Mouse (Mus musculus) stomach, embryonic 16.5 days (tissue): ENCODE measurements at regions not wholly inside any gene's neighbourhood (a gene's known extent, or its start where the extent isn't known, plus 50 kb on each side); places are given as distances from the start of the nearest gene placed in this dataset.

Source experiments
- ATAC-seq: fragments of 200-750 bp; cut with Nextera tagmentation; 2 replicates; pipeline ENCODE4 v1.8.0; 2017; ENCODE audit warnings: moderate number of reproducible peaks, moderate TSS enrichment; ENCODE audit not compliant: insufficient read depth, low FRiP score
- H3K27ac ChIP-seq: fragments of 300-500 bp; sonication (generic); 2 replicates; pipeline ENCODE4 v1.5.1; 2014; ENCODE audit warnings: low read length
- H3K27me3 ChIP-seq: fragments of 300-500 bp; sonication (generic); 2 replicates; pipeline ENCODE4 v1.6.1; 2014; ENCODE audit warnings: low read length, control low read depth, mixed read lengths; ENCODE audit not compliant: control insufficient read depth, insufficient read depth
- H3K36me3 ChIP-seq: fragments of 300-500 bp; sonication (generic); 2 replicates; pipeline ENCODE4 v1.6.1; 2014; ENCODE audit warnings: low read length; ENCODE audit not compliant: control insufficient read depth, insufficient read depth
- H3K4me1 ChIP-seq: fragments of 300-500 bp; sonication (generic); 2 replicates; pipeline ENCODE4 v1.6.1; 2014; ENCODE audit warnings: low read length, control low read depth, mixed read lengths; ENCODE audit not compliant: control insufficient read depth, insufficient read depth
- H3K4me2 ChIP-seq: fragments of 300-500 bp; sonication (generic); 2 replicates; pipeline ENCODE4 v1.6.1; 2014; ENCODE audit warnings: low read depth, low read length, mixed read lengths
- H3K4me3 ChIP-seq: fragments of 300-500 bp; sonication (generic); replicated peaks from 2 replicates; pipeline ENCODE4 v1.5.1; 2014; ENCODE audit warnings: mild to moderate bottlenecking, low read length
- H3K9ac ChIP-seq: fragments of 300-500 bp; sonication (generic); 2 replicates; pipeline ENCODE4 v1.6.1; 2014; ENCODE audit warnings: low read length
- H3K9me3 ChIP-seq: fragments of 300-500 bp; sonication (generic); replicated peaks from 2 replicates; pipeline ENCODE4 v1.6.1; 2016; ENCODE audit warnings: low read length, control low read depth; ENCODE audit not compliant: control insufficient read depth
- WGBS: fragments of 180-500 bp; shearing (Covaris S2); extraction: QIAGEN DNeasy Blood & Tissue Kit; methylation state at CpG from one replicate; pipeline ENCODE4 v1.1.7; 2014; 5-methylcytosine and 5-hydroxymethylcytosine counted together

- Histone ChIP-seq H3K36me3 (no peaks in the 10 kb centered on the region), H3K9ac (no peak overlapping the region), H3K27me3 (no peaks in the 10 kb centered on the region), H3K9me3 (no peaks in the 10 kb centered on the region), H3K4me1 (no peaks in the 10 kb centered on the region), H3K4me3 (no peak overlapping the region), H3K27ac (no peak overlapping the region), H3K4me2 (no peak overlapping the region)
- no peak for ATAC-seq
- WGBS, result 78% methylated on average over 24 of the region's 24 CpGs
Observed at GRCm38 (mm10) chr9:41697611-41698467, 426.3 kb downstream of the Sorl1 start.

- Histone ChIP-seq H3K4me1 (no peaks in the 10 kb centered on the region), H3K4me3 (no peak overlapping the region), H3K4me2 (no peak overlapping the region), H3K9ac (no peak overlapping the region), H3K9me3 (no peaks in the 10 kb centered on the region), H3K36me3 (no peaks in the 10 kb centered on the region), H3K27me3 (no peaks in the 10 kb centered on the region), H3K27ac (no peak overlapping the region)
- no peak for ATAC-seq
Observed at GRCm38 (mm10) chr9:41697160-41697559, 426.9 kb downstream of the Sorl1 start.

GRCm38 (mm10) chr9:41682911-41683310, 441.2 kb downstream of the Sorl1 start:
- Histone ChIP-seq H3K9me3 (no peaks in the 10 kb centered on the region), H3K4me1 (no peaks in the 10 kb centered on the region), H3K27me3 (no peaks in the 10 kb centered on the region), H3K9ac (no peak overlapping the region), H3K4me3 (no peak overlapping the region), H3K36me3 (no peaks in the 10 kb centered on the region), H3K4me2 (no peak overlapping the region), H3K27ac (no peak overlapping the region)
- no peak for ATAC-seq
- 45% methylated on average over 1 of the region's 1 CpGs for WGBS

GRCm38 (mm10) chr9:41675656-41676055, 448.4 kb downstream of the Sorl1 start:
- no peaks in the 10 kb centered on the region for H3K9me3 ChIP-seq
- no peaks in the 10 kb centered on the region for H3K4me1 ChIP-seq
- no peaks in the 10 kb centered on the region for H3K27me3 ChIP-seq
- no peak overlapping the region for H3K9ac ChIP-seq
- H3K4me3 ChIP-seq, result no peak overlapping the region
- no peak overlapping the region for H3K4me2 ChIP-seq
- H3K27ac ChIP-seq, result no peak overlapping the region
- no peaks in the 10 kb centered on the region for H3K36me3 ChIP-seq
- WGBS, result 82% methylated on average over 2 of the region's 2 CpGs
- no peak for ATAC-seq

- H3K9ac ChIP-seq, result no peak overlapping the region
- H3K4me1 ChIP-seq, result no peaks in the 10 kb centered on the region
- no peak overlapping the region for H3K27ac ChIP-seq
- H3K4me2 ChIP-seq, result no peak overlapping the region
- no peak for ATAC-seq
- H3K9me3 ChIP-seq, result no peaks in the 10 kb centered on the region
- no peaks in the 10 kb centered on the region for H3K36me3 ChIP-seq
- no peak overlapping the region for H3K4me3 ChIP-seq
- no peaks in the 10 kb centered on the region for H3K27me3 ChIP-seq
- WGBS, result 69% methylated on average over 2 of the region's 2 CpGs
Observed at GRCm38 (mm10) chr9:41672958-41673357, 451.1 kb downstream of the Sorl1 start.

GRCm38 (mm10) chr9:41668741-41669140, 455.4 kb downstream of the Sorl1 start:
- no peak for ATAC-seq
- H3K27ac ChIP-seq, result no peak overlapping the region
- no peaks in the 10 kb centered on the region for H3K9me3 ChIP-seq
- no peak overlapping the region for H3K4me2 ChIP-seq
- no peaks in the 10 kb centered on the region for H3K27me3 ChIP-seq
- H3K9ac ChIP-seq, result no peak overlapping the region
- H3K36me3 ChIP-seq, result no peaks in the 10 kb centered on the region
- H3K4me3 ChIP-seq, result no peak overlapping the region
- H3K4me1 ChIP-seq, result 0 out of 2 replicates have a peak, but pooled peaks cover 3% of the 10 kb centered on the region
- 58% methylated on average over 1 of the region's 1 CpGs for WGBS

- Histone ChIP-seq H3K4me2 (0 out of 2 replicates have a peak overlapping the region, but pooled peaks have one; percentile 4), H3K36me3 (no peaks in the 10 kb centered on the region), H3K27ac (peak overlapping the region; percentile 60)
Observed at GRCm38 (mm10) chr9:41665000-41665685, 459.0 kb downstream of the Sorl1 start.

GRCm38 (mm10) chr9:41660576-41660975, 463.5 kb downstream of the Sorl1 start:
- no peaks in the 10 kb centered on the region for H3K27me3 ChIP-seq
- no peak overlapping the region for H3K27ac ChIP-seq
- ATAC-seq, result no peak
- 0 out of 2 replicates have a peak, but pooled peaks cover 3% of the 10 kb centered on the region for H3K4me1 ChIP-seq
- H3K4me2 ChIP-seq, result no peak overlapping the region
- H3K4me3 ChIP-seq, result no peak overlapping the region
- H3K36me3 ChIP-seq, result no peaks in the 10 kb centered on the region
- no peaks in the 10 kb centered on the region for H3K9me3 ChIP-seq
- no peak overlapping the region for H3K9ac ChIP-seq
- 83% methylated on average over 5 of the region's 5 CpGs for WGBS

More at GRCm38 (mm10) chr9:41665000-41665685, 459.0 kb downstream of the Sorl1 start:
- ATAC-seq, result no peak
- 48% methylated on average over 10 of the region's 10 CpGs for WGBS
- H3K27me3 ChIP-seq, result no peaks in the 10 kb centered on the region
- H3K9me3 ChIP-seq, result no peaks in the 10 kb centered on the region
- H3K9ac ChIP-seq, result no peak overlapping the region
- no peak overlapping the region for H3K4me3 ChIP-seq
- H3K4me1 ChIP-seq, result 0 out of 2 replicates have a peak, but pooled peaks cover 3% of the 10 kb centered on the region

GRCm38 (mm10) chr9:41660011-41660410, 464.1 kb downstream of the Sorl1 start:
- no peak overlapping the region for H3K4me2 ChIP-seq
- no peak overlapping the region for H3K9ac ChIP-seq
- no peaks in the 10 kb centered on the region for H3K9me3 ChIP-seq
- 34% methylated on average over 5 of the region's 5 CpGs for WGBS
- H3K27ac ChIP-seq, result no peak overlapping the region
- 0 out of 2 replicates have a peak, but pooled peaks cover under 1% of the 10 kb centered on the region for H3K4me1 ChIP-seq
- no peaks in the 10 kb centered on the region for H3K36me3 ChIP-seq
- no peak for ATAC-seq
- H3K27me3 ChIP-seq, result no peaks in the 10 kb centered on the region
- no peak overlapping the region for H3K4me3 ChIP-seq
